Mouse (Mus musculus) myocyte (in vitro differentiated cells): ENCODE measurements around the gene Reep1. TPM values are rescaled to one million over a fixed set of nuclear protein-coding genes. Genes with fewer than 3 reads are reported as not detected.
A peak's percentile ranks its signal among the peaks of the same experiment; 100 is the strongest.

ENCODE experiments used
- H3K27me3 ChIP-seq: one replicate; pipeline ENCODE4 v1.6.1; 2011; ENCODE audit not compliant: control insufficient read depth, insufficient read depth, insufficient read length
- H3K36me3 ChIP-seq: one replicate; pipeline ENCODE4 v1.6.1; 2011; ENCODE audit not compliant: control insufficient read depth, insufficient read depth
- H3K4me2 ChIP-seq: one replicate; pipeline ENCODE4 v1.6.1; 2011; ENCODE audit warnings: low read depth, control low read depth
- H3K4me3 ChIP-seq: one replicate; pipeline ENCODE4 v1.5.1; 2011; ENCODE audit warnings: mild to moderate bottlenecking, control low read depth, moderate library complexity
- H3K79me2 ChIP-seq: one replicate; pipeline ENCODE4 v1.6.1; 2011; ENCODE audit not compliant: control insufficient read depth, insufficient read depth
- H3ac ChIP-seq: one replicate; pipeline ENCODE4 v1.6.1; 2011; ENCODE audit not compliant: control insufficient read depth, insufficient read length
- CEBPB ChIP-seq: IDR thresholded peaks from 2 replicates; pipeline ENCODE4 v1.6.1; 2011; ENCODE audit warnings: mild to moderate bottlenecking, moderate library complexity; ENCODE audit not compliant: poor library complexity, insufficient read depth, severe bottlenecking
- E2F4 ChIP-seq: IDR thresholded peaks from one replicate; pipeline ENCODE4 v1.6.1; 2011; ENCODE audit warnings: mild to moderate bottlenecking, control low read depth, moderate library complexity; ENCODE audit not compliant: insufficient read depth
- MAX ChIP-seq: IDR thresholded peaks from one replicate; pipeline ENCODE4 v1.6.1; 2011; ENCODE audit warnings: low read depth, mild to moderate bottlenecking, control low read depth
- MYOD1 ChIP-seq, 3 experiments: IDR thresholded peaks; one replicate each; pipeline ENCODE4 v1.6.1; 2011; ENCODE audit warnings: control low read depth in 2 of 3, low read depth in 2 of 3, mild to moderate bottlenecking in 2 of 3, moderate library complexity in 1 of 3; ENCODE audit not compliant: insufficient read length in 2 of 3, control insufficient read depth in 1 of 3
- MYOG ChIP-seq, 3 experiments: IDR thresholded peaks; one replicate each; pipeline ENCODE4 v1.6.1; 2011; ENCODE audit warnings: control low read depth in 2 of 3, low read depth in 2 of 3, mild to moderate bottlenecking in 2 of 3; ENCODE audit not compliant: insufficient read length in 2 of 3, control insufficient read depth in 1 of 3, insufficient read depth in 1 of 3
- POLR2A ChIP-seq: IDR thresholded peaks from one replicate; pipeline ENCODE4 v1.6.1; 2011; ENCODE audit warnings: low read depth, mild to moderate bottlenecking, control low read depth, moderate library complexity; ENCODE audit not compliant: insufficient read length
- POLR2AphosphoS2 ChIP-seq: IDR thresholded peaks from one replicate; pipeline ENCODE4 v1.6.1; 2011; ENCODE audit warnings: low read depth, control low read depth; ENCODE audit not compliant: insufficient read length
- REST ChIP-seq: IDR thresholded peaks from one replicate; pipeline ENCODE4 v1.6.1; 2011; ENCODE audit warnings: mild to moderate bottlenecking, control low read depth, moderate library complexity; ENCODE audit not compliant: insufficient read depth, insufficient read length
- SRF ChIP-seq: IDR thresholded peaks from one replicate; pipeline ENCODE4 v1.6.1; 2011; ENCODE audit warnings: low read depth; ENCODE audit not compliant: control insufficient read depth, insufficient read length
- TCF12 ChIP-seq: IDR thresholded peaks from one replicate; pipeline ENCODE4 v1.6.1; 2011; ENCODE audit warnings: mild to moderate bottlenecking, control low read depth; ENCODE audit not compliant: poor library complexity, insufficient read depth, severe bottlenecking
- TCF3 ChIP-seq: IDR thresholded peaks from one replicate; pipeline ENCODE4 v1.6.1; 2011; ENCODE audit warnings: low read depth, control low read depth; ENCODE audit not compliant: insufficient read length
- USF1 ChIP-seq: IDR thresholded peaks from one replicate; pipeline ENCODE4 v1.6.1; 2011; ENCODE audit warnings: low read depth, mild to moderate bottlenecking, control low read depth, moderate library complexity
- polyA plus RNA-seq: library from polyadenylated mRNA; unstranded; fragments of >200 nt; fragmentation: generic; extraction: Trizol; gene quantifications from one replicate; pipeline ENCODE4 v1.2.1, GENCODE M21; 2012; ENCODE audit warnings: missing spikeins

Gene Reep1
- polyA plus RNA-seq, 1 experiment: 1.1 TPM

- Histone ChIP-seq H3K4me2 (peak overlapping the region; percentile 21), H3K36me3 (no peaks in the 10 kb centered on the region), H3ac (no peak overlapping the region), H3K79me2 (no peaks in the 10 kb centered on the region), H3K27me3 (no peaks in the 10 kb centered on the region), H3K4me3 (no peak overlapping the region)
- TF ChIP-seq SRF (no peak), MYOD1 (IDR thresholded peaks at IDR 0.05; ENCODE audit: control insufficient read depth in 1 of 3, insufficient read length in 2 of 3, low read depth in 2 of 3) (no peak), USF1 (no peak)
These were observed 65.4 kb downstream of the Reep1 start for GRCm38 (mm10) chr6:71772636-71773208.

GRCm38 (mm10) chr6:71778016-71778415, 70.7 kb downstream of the Reep1 start:
- Histone ChIP-seq H3K4me3 (no peak overlapping the region), H3K36me3 (no peaks in the 10 kb centered on the region), H3ac (no peak overlapping the region), H3K27me3 (no peaks in the 10 kb centered on the region), H3K79me2 (no peaks in the 10 kb centered on the region), H3K4me2 (no peak overlapping the region)
- TF ChIP-seq MYOD1 (IDR thresholded peaks at IDR 0.05; ENCODE audit: control insufficient read depth in 1 of 3, insufficient read length in 2 of 3, low read depth in 2 of 3): no peak
- no peak for TF ChIP-seq TCF3
- no peak for TF ChIP-seq POLR2A
- no peak for TF ChIP-seq TCF12
- TF ChIP-seq POLR2AphosphoS2: no peak
- TF ChIP-seq REST: no peak
- TF ChIP-seq SRF: no peak
- TF ChIP-seq E2F4: no peak
- no peak for TF ChIP-seq CEBPB
- no peak for TF ChIP-seq MYOG (IDR thresholded peaks at IDR 0.05; ENCODE audit: control insufficient read depth in 1 of 3, insufficient read depth in 1 of 3, insufficient read length in 2 of 3, low read depth in 2 of 3)
- no peak for TF ChIP-seq MAX
- no peak for TF ChIP-seq USF1

DNA sequence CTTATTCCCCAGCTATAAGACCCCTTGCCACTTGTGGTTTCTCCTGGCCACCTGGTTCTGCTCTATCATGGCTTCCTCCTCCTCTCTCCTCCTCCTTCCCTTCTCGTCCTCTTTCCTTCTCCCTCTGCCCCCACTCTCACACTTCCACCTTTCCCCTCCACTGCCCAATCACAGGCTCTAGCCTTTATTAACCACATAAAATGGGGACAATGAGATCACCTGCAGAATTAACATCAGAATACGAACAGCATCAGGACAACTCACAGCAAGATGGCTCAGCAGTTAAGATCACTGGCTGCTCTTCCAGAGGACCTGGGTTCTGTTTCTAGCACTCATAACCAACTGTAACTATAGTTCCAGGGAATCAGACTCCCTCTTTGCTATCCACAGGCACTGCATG, 72.5 kb downstream of the Reep1 start:
- no peaks in the 10 kb centered on the region for H3K36me3 ChIP-seq
- H3ac ChIP-seq: no peak overlapping the region
- H3K27me3 ChIP-seq: no peaks in the 10 kb centered on the region
- H3K4me2 ChIP-seq: no peak overlapping the region
- no peak overlapping the region for H3K4me3 ChIP-seq
- H3K79me2 ChIP-seq: no peaks in the 10 kb centered on the region
- TF ChIP-seq TCF12: no peak

- Histone ChIP-seq H3K36me3 (no peaks in the 10 kb centered on the region), H3ac (no peak overlapping the region), H3K79me2 (no peaks in the 10 kb centered on the region), H3K4me2 (no peak overlapping the region), H3K27me3 (no peaks in the 10 kb centered on the region), H3K4me3 (no peak overlapping the region)
- TF ChIP-seq MYOG (IDR thresholded peaks at IDR 0.05; ENCODE audit: control insufficient read depth in 1 of 3, insufficient read depth in 1 of 3, insufficient read length in 2 of 3, low read depth in 2 of 3) (no peak), SRF (no peak), USF1 (no peak), POLR2AphosphoS2 (no peak), TCF3 (no peak), E2F4 (no peak)
These were observed 73.1 kb downstream of the Reep1 start for GRCm38 (mm10) chr6:71780431-71780830.

GRCm38 (mm10) chr6:71783165-71783564, 75.8 kb downstream of the Reep1 start:
- no peak for TF ChIP-seq REST
- no peak for TF ChIP-seq MYOD1 (IDR thresholded peaks at IDR 0.05; ENCODE audit: control insufficient read depth in 1 of 3, insufficient read length in 2 of 3, low read depth in 2 of 3)
- no peak for TF ChIP-seq POLR2AphosphoS2
- no peak for TF ChIP-seq TCF12
- no peak for TF ChIP-seq MAX
- no peak for TF ChIP-seq CEBPB
- TF ChIP-seq E2F4: no peak
- no peak for TF ChIP-seq POLR2A
- TF ChIP-seq MYOG (IDR thresholded peaks at IDR 0.05; ENCODE audit: control insufficient read depth in 1 of 3, insufficient read depth in 1 of 3, insufficient read length in 2 of 3, low read depth in 2 of 3): no peak
- TF ChIP-seq USF1: no peak
- no peak for TF ChIP-seq SRF
- TF ChIP-seq TCF3: no peak
- Histone ChIP-seq H3K4me2 (peak overlapping the region; percentile 37), H3K4me3 (no peak overlapping the region), H3K36me3 (no peaks in the 10 kb centered on the region), H3ac (no peak overlapping the region), H3K79me2 (no peaks in the 10 kb centered on the region), H3K27me3 (no peaks in the 10 kb centered on the region)
